In genomic region chr10:116131223-116131622, GRCm38 (mm10) we compare ENCODE assay signal across 27 mouse cellular contexts. TPM values are rescaled to one million over a fixed set of nuclear protein-coding genes. Genes with fewer than 3 reads are reported as not detected.
"Had no signal": no experiment of that assay in that cellular context is flagged by ENCODE, and none has a peak within 500 bp of the region (broad histone marks: within the 10 kb centered on the region; RNA-seq: fewer than 3 reads in every experiment).

No protein-coding gene starts in this region.

- H3K4me1 ChIP-seq: limb, embryonic 13.5 days; liver, embryonic 12.5 days; liver, embryonic 15.5 days; lung, embryonic 15.5 days; midbrain, embryonic 12.5 days; midbrain, embryonic 15.5 days; neural tube, embryonic 12.5 days had no signal

- H3K9me3 ChIP-seq: limb, embryonic 10.5 days; limb, embryonic 13.5 days; liver, embryonic 12.5 days; liver, embryonic 15.5 days; lung, embryonic 15.5 days; midbrain, embryonic 12.5 days; midbrain, embryonic 15.5 days; neural tube, embryonic 12.5 days had no signal

- DNase-seq: kidney, adult 18-20 months; kidney, adult 9 months; kidney, postnatal 14 days; kidney, postnatal 4 days; liver; lung, adult 18-20 months; lung, postnatal 10 days; lung, postnatal 36 days; retina, postnatal 1 day; thymus, adult 2 months; thymus, postnatal 14 days had no signal

- H3K4me3 ChIP-seq: limb, embryonic 10.5 days; limb, embryonic 13.5 days; liver, embryonic 12.5 days; liver, embryonic 15.5 days; lung, embryonic 15.5 days; midbrain, embryonic 12.5 days; midbrain, embryonic 15.5 days; neural tube, embryonic 12.5 days had no signal

- H3K27me3 ChIP-seq: limb, embryonic 13.5 days; liver, embryonic 12.5 days; liver, embryonic 15.5 days; lung, embryonic 15.5 days; midbrain, embryonic 12.5 days; midbrain, embryonic 15.5 days; neural tube, embryonic 12.5 days had no signal

- ATAC-seq: liver, embryonic 12.5 days; midbrain, embryonic 15.5 days had no signal

- H3K4me2 ChIP-seq: limb, embryonic 13.5 days; liver, embryonic 12.5 days; liver, embryonic 15.5 days; lung, embryonic 15.5 days; midbrain, embryonic 12.5 days; midbrain, embryonic 15.5 days; neural tube, embryonic 12.5 days had no signal

- H3K27ac ChIP-seq: limb, embryonic 10.5 days; limb, embryonic 13.5 days; liver, embryonic 12.5 days; liver, embryonic 15.5 days; lung, embryonic 15.5 days; midbrain, embryonic 12.5 days; midbrain, embryonic 15.5 days; neural tube, embryonic 12.5 days had no signal

- H3K36me3 ChIP-seq: limb, embryonic 10.5 days; limb, embryonic 13.5 days; liver, embryonic 12.5 days; liver, embryonic 15.5 days; lung, embryonic 15.5 days; midbrain, embryonic 12.5 days; midbrain, embryonic 15.5 days; neural tube, embryonic 12.5 days had no signal

- H3K9ac ChIP-seq: limb, embryonic 13.5 days; liver, embryonic 12.5 days; liver, embryonic 15.5 days; lung, embryonic 15.5 days; midbrain, embryonic 12.5 days; midbrain, embryonic 15.5 days; neural tube, embryonic 12.5 days had no signal

RNA-seq across cellular contexts. Expression of gene 4933416C03Rik, which starts 17.5 kb away (rescaled TPM):
- total RNA-seq: layer of hippocampus, adult 18-20 months; layer of hippocampus, postnatal 14 days; left cerebral cortex, adult 8-10 months; left cerebral cortex, postnatal 25 days had no signal
- polyA plus RNA-seq: kidney, embryonic 16.5 days; limb, embryonic 10.5 days; limb, embryonic 13.5 days; liver, embryonic 12.5 days; liver, embryonic 15.5 days; lung, embryonic 15.5 days; midbrain, embryonic 12.5 days; small intestine, adult 2 months; spleen, adult 2 months; stomach, embryonic 16.5 days; thymus, adult 2 months had no signal
